Mouse (Mus musculus): ENCODE results near the gene Gm42791. TPM values are rescaled to one million over a fixed set of nuclear protein-coding genes. Genes with fewer than 3 reads are reported as not detected.

The Gm42791 gene
- polyA plus RNA-seq, 1 experiment from 2014 or later: 0.78 TPM

GRCm38 (mm10) chr5:148934457-148934856, 60.5 kb downstream of the Gm42791 start:
- H3K36me3 ChIP-seq (ENCODE audit: insufficient read depth, low read length): no peaks in the 10 kb centered on the region
- ATAC-seq: no peak
- H3K4me2 ChIP-seq (replicated peaks; ENCODE audit: low read depth, low read length): no peak overlapping the region
- 59% methylated on average over 6 of the region's 6 CpGs for WGBS
- DNase-seq (ENCODE audit: low spot score): no peak
- H3K27me3 ChIP-seq (replicated peaks; ENCODE audit: insufficient read depth, low read length): no peaks in the 10 kb centered on the region
- TF ChIP-seq CTCF (IDR thresholded peaks at IDR 0.05): no peak
- no peak overlapping the region for H3K9ac ChIP-seq (replicated peaks; ENCODE audit: low read depth)
- H3K4me1 ChIP-seq (ENCODE audit: insufficient read depth, low read depth, low read length): no peaks in the 10 kb centered on the region
- no peak overlapping the region for H3K4me3 ChIP-seq (ENCODE audit: low read depth, low read length)
- H3K27ac ChIP-seq (ENCODE audit: low read length): no peak overlapping the region
- H3K9me3 ChIP-seq (ENCODE audit: low read length): no peaks in the 10 kb centered on the region

GRCm38 (mm10) chr5:148933767-148934166, 61.2 kb downstream of the Gm42791 start:
- WGBS: 36% methylated on average over 8 of the region's 8 CpGs
- ATAC-seq: no peak

DNA sequence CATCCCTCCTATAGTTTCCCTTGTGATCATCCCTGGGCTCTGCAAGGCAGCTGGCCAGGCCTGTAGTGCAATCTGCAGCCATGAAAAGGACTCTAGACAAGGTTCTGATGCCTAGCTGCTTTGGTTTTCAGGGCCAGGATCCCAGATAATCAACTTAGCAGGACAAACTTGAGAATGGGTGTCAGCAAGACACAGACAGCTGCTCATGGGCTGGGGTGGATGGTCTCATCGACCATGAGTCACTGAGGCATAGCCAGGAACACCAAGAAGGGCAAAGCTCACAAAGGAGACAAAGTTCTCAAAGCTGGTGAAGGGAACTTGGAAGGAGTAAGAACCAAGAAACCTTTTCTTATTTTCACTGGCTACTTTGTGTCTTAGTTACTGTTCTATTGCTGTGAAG, 63.6 kb downstream of the Gm42791 start:
- Histone ChIP-seq H3K4me2 (replicated peaks; ENCODE audit: low read depth, low read length) (no peak overlapping the region), H3K27me3 (replicated peaks; ENCODE audit: insufficient read depth, low read length) (no peaks in the 10 kb centered on the region), H3K4me1 (ENCODE audit: insufficient read depth, low read depth, low read length) (no peaks in the 10 kb centered on the region; the same call in 1 of the 2 replicates), H3K27ac (ENCODE audit: low read length) (peak overlapping the region; percentile 22; the same call in 1 of the 2 replicates), H3K4me3 (ENCODE audit: low read depth, low read length) (no peak overlapping the region), H3K9ac (replicated peaks; ENCODE audit: low read depth) (no peak overlapping the region), H3K36me3 (ENCODE audit: insufficient read depth, low read length) (no peaks in the 10 kb centered on the region), H3K9me3 (ENCODE audit: low read length) (no peaks in the 10 kb centered on the region)
- 85% methylated on average over 1 of the region's 1 CpGs for WGBS
- DNase-seq (ENCODE audit: low spot score) (no peak), ATAC-seq (no peak)
- no peak for TF ChIP-seq EP300 (IDR thresholded peaks at IDR 0.05)
- no peak for TF ChIP-seq CTCF (IDR thresholded peaks at IDR 0.05)

More at GRCm38 (mm10) chr5:148933767-148934166, 61.2 kb downstream of the Gm42791 start:
- H3K9me3 ChIP-seq (ENCODE audit: low read length): no peaks in the 10 kb centered on the region
- no peak overlapping the region for H3K4me2 ChIP-seq (replicated peaks; ENCODE audit: low read depth, low read length)
- DNase-seq (ENCODE audit: low spot score): no peak
- H3K4me1 ChIP-seq (ENCODE audit: insufficient read depth, low read depth, low read length): no peaks in the 10 kb centered on the region; the same call in 1 of the 2 replicates
- H3K27me3 ChIP-seq (replicated peaks; ENCODE audit: insufficient read depth, low read length): no peaks in the 10 kb centered on the region
- H3K9ac ChIP-seq (replicated peaks; ENCODE audit: low read depth): no peak overlapping the region
- H3K36me3 ChIP-seq (ENCODE audit: insufficient read depth, low read length): no peaks in the 10 kb centered on the region
- H3K27ac ChIP-seq (ENCODE audit: low read length): no peak overlapping the region
- no peak for TF ChIP-seq EP300 (IDR thresholded peaks at IDR 0.05)
- TF ChIP-seq CTCF (IDR thresholded peaks at IDR 0.05): no peak
- H3K4me3 ChIP-seq (ENCODE audit: low read depth, low read length): no peak overlapping the region

- no peaks in the 10 kb centered on the region; the same call in 1 of the 2 replicates for H3K4me1 ChIP-seq (ENCODE audit: insufficient read depth, low read depth, low read length)
- TF ChIP-seq EP300 (IDR thresholded peaks at IDR 0.05) (no peak), CTCF (IDR thresholded peaks at IDR 0.05) (no peak)
- ATAC-seq (no peak; the same call in 1 of the 2 replicates), DNase-seq (ENCODE audit: low spot score) (no peak)
- H3K4me2 ChIP-seq (replicated peaks; ENCODE audit: low read depth, low read length): peak within 1 kb of the TSS; percentile 68
- under 1% methylated on average over 16 of the region's 16 CpGs for WGBS
- no peaks in the 10 kb centered on the region for H3K9me3 ChIP-seq (ENCODE audit: low read length)
- H3K27ac ChIP-seq (ENCODE audit: low read length): peak within 1 kb of the TSS; percentile 90
- no peaks in the 10 kb centered on the region for H3K36me3 ChIP-seq (ENCODE audit: insufficient read depth, low read length)
- H3K9ac ChIP-seq (replicated peaks; ENCODE audit: low read depth): peak within 1 kb of the TSS; percentile 76
- peak within 1 kb of the TSS; percentile 78 for H3K4me3 ChIP-seq (ENCODE audit: low read depth, low read length)
- H3K27me3 ChIP-seq (replicated peaks; ENCODE audit: insufficient read depth, low read length): no peaks in the 10 kb centered on the region
Observed at GRCm38 (mm10) chr5:148929116-148929449, 65.9 kb downstream of the Gm42791 start, which contains the start of gene Katnal1. Gene Katnal1 (minus strand): TSS chr5:148929320.

GRCm38 (mm10) chr5:148928382-148929115, 66.4 kb downstream of the Gm42791 start:
- DNase-seq (ENCODE audit: low spot score) (peak; percentile 98), ATAC-seq (peak; percentile 99)
- Histone ChIP-seq H3K27me3 (replicated peaks; ENCODE audit: insufficient read depth, low read length) (no peaks in the 10 kb centered on the region), H3K9me3 (ENCODE audit: low read length) (no peaks in the 10 kb centered on the region), H3K4me3 (ENCODE audit: low read depth, low read length) (peak overlapping the region; percentile 78), H3K9ac (replicated peaks; ENCODE audit: low read depth) (peak overlapping the region; percentile 76), H3K27ac (ENCODE audit: low read length) (peak overlapping the region; percentile 90), H3K36me3 (ENCODE audit: insufficient read depth, low read length) (no peaks in the 10 kb centered on the region), H3K4me1 (ENCODE audit: insufficient read depth, low read depth, low read length) (no peaks in the 10 kb centered on the region; the same call in 1 of the 2 replicates), H3K4me2 (replicated peaks; ENCODE audit: low read depth, low read length) (peak overlapping the region; percentile 68)
- TF ChIP-seq CTCF (IDR thresholded peaks at IDR 0.05) (peak; percentile 27; the same call in 1 of the 2 replicates), EP300 (IDR thresholded peaks at IDR 0.05) (no peak)
- under 1% methylated on average over 55 of the region's 69 CpGs for WGBS

DNA sequence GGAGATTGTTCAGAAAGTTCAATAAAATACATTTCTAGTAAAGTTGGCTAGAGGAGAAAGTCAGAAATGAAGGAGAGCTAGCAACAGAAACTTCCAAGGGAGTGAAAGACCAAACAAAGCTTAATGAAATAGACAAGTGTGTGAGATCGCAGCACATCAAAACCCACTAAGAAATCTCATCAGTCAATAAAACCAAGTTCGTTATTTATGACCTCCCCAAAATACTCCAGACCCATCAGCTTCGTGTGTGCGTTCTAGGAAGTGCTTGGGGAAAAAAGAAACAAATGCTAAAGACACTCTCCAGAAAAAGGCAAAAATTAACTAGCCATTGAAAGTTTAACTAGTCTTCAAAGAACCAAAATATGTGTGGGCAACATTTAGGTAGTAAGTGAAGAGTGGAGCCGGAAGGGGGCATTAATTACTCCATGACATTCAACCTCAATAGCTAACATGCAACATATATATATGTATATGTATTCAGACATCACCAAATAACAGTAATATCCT, 67.2 kb downstream of the Gm42791 start:
- Histone ChIP-seq H3K4me1 (ENCODE audit: insufficient read depth, low read depth, low read length) (no peaks in the 10 kb centered on the region; the same call in 1 of the 2 replicates), H3K4me3 (ENCODE audit: low read depth, low read length) (peak overlapping the region; percentile 78), H3K27ac (ENCODE audit: low read length) (peak overlapping the region; percentile 48; the same call in 1 of the 2 replicates), H3K9ac (replicated peaks; ENCODE audit: low read depth) (peak overlapping the region; percentile 53), H3K4me2 (replicated peaks; ENCODE audit: low read depth, low read length) (peak overlapping the region; percentile 68), H3K27me3 (replicated peaks; ENCODE audit: insufficient read depth, low read length) (no peaks in the 10 kb centered on the region), H3K36me3 (ENCODE audit: insufficient read depth, low read length) (no peaks in the 10 kb centered on the region), H3K9me3 (ENCODE audit: low read length) (no peaks in the 10 kb centered on the region)
- DNase-seq (ENCODE audit: low spot score): no peak
- ATAC-seq: no peak
- 35% methylated on average over 5 of the region's 5 CpGs for WGBS
- TF ChIP-seq EP300 (IDR thresholded peaks at IDR 0.05) (no peak), CTCF (IDR thresholded peaks at IDR 0.05) (no peak)

Measured in lung, postnatal 0 days (tissue).